Mouse (Mus musculus) forebrain, embryonic 16.5 days (tissue): ENCODE data around the gene Prkce. TPM values are rescaled to one million over a fixed set of nuclear protein-coding genes. Genes with fewer than 3 reads are reported as not detected.

ENCODE experiments used
- ATAC-seq: fragments of 200-750 bp; cut with Nextera tagmentation; 2 replicates; pipeline ENCODE4 v1.8.0; 2017; ENCODE audit warnings: mild to moderate bottlenecking, moderate library complexity
- H3K27ac ChIP-seq: fragments of 300-500 bp; sonication (generic); 2 replicates; pipeline ENCODE4 v1.5.1; 2014; ENCODE audit warnings: low read length, control low read depth
- H3K27me3 ChIP-seq: fragments of 300-500 bp; sonication (generic); replicated peaks from 2 replicates; pipeline ENCODE4 v1.6.1; 2014; ENCODE audit warnings: low read length; ENCODE audit not compliant: control insufficient read depth, insufficient read depth
- H3K36me3 ChIP-seq: fragments of 300-500 bp; sonication (generic); 2 replicates; pipeline ENCODE4 v1.6.1; 2014; ENCODE audit not compliant: control insufficient read depth, insufficient read depth
- H3K4me1 ChIP-seq: fragments of 300-500 bp; sonication (generic); replicated peaks from 2 replicates; pipeline ENCODE4 v1.6.1; 2014; ENCODE audit warnings: low read length; ENCODE audit not compliant: control insufficient read depth, insufficient read depth
- H3K4me2 ChIP-seq: fragments of 300-500 bp; sonication (generic); 2 replicates; pipeline ENCODE4 v1.6.1; 2014; ENCODE audit warnings: mild to moderate bottlenecking, low read length, control low read depth
- H3K4me3 ChIP-seq: fragments of 300-500 bp; sonication (generic); replicated peaks from 2 replicates; pipeline ENCODE4 v1.5.1; 2014; ENCODE audit warnings: mild to moderate bottlenecking, low read length, control low read depth
- H3K9ac ChIP-seq: fragments of 300-500 bp; sonication (generic); replicated peaks from 2 replicates; pipeline ENCODE4 v1.6.1; 2014; ENCODE audit warnings: low read depth, low read length, control low read depth
- H3K9me3 ChIP-seq: fragments of 300-500 bp; sonication (generic); 2 replicates; pipeline ENCODE4 v1.6.1; 2016; ENCODE audit warnings: low read length; ENCODE audit not compliant: control insufficient read depth
- WGBS: fragments of 180-500 bp; shearing (Covaris S2); extraction: QIAGEN DNeasy Blood & Tissue Kit; methylation state at CpG from one replicate; pipeline ENCODE4 v1.1.7; 2014; 5-methylcytosine and 5-hydroxymethylcytosine counted together
- polyA plus RNA-seq: library from polyadenylated mRNA; unstranded; fragments of >200 nt; fragmentation: Nextera tagmentation; extraction: Ambion mirVana; gene quantifications from 2 replicates; pipeline ENCODE4 v1.2.1, GENCODE M21; 2015

Gene Prkce
- polyA plus RNA-seq, 1 experiment from 2014 or later: 42.9 TPM

- peak overlapping the region; percentile 87 for H3K4me3 ChIP-seq
- H3K4me1 ChIP-seq: peaks cover 35% of the 10 kb centered on the region
- H3K36me3 ChIP-seq: no peaks in the 10 kb centered on the region
- no peak overlapping the region for H3K27ac ChIP-seq
- H3K4me2 ChIP-seq: peak overlapping the region; percentile 99
- peak overlapping the region; percentile 20; the same call in 1 of the 2 replicates for H3K9ac ChIP-seq
- no peaks in the 10 kb centered on the region for H3K9me3 ChIP-seq
- ATAC-seq: no peak
- no peaks in the 10 kb centered on the region for H3K27me3 ChIP-seq
- WGBS: 56% methylated on average over 9 of the region's 9 CpGs
These were observed 2.8 kb downstream of the Prkce start for GRCm38 (mm10) chr17:86170164-86170958.

- H3K9me3 ChIP-seq: no peaks in the 10 kb centered on the region
- no peak for ATAC-seq
- H3K4me3 ChIP-seq: no peak overlapping the region
- no peaks in the 10 kb centered on the region for H3K27me3 ChIP-seq
- no peak overlapping the region for H3K27ac ChIP-seq
- H3K4me2 ChIP-seq: no peak overlapping the region
- H3K9ac ChIP-seq: no peak overlapping the region
- WGBS: 57% methylated on average over 9 of the region's 9 CpGs
- peaks cover 25% of the 10 kb centered on the region for H3K4me1 ChIP-seq
- no peaks in the 10 kb centered on the region for H3K36me3 ChIP-seq
These were observed 7.9 kb downstream of the Prkce start for GRCm38 (mm10) chr17:86175516-86175915.

DNA sequence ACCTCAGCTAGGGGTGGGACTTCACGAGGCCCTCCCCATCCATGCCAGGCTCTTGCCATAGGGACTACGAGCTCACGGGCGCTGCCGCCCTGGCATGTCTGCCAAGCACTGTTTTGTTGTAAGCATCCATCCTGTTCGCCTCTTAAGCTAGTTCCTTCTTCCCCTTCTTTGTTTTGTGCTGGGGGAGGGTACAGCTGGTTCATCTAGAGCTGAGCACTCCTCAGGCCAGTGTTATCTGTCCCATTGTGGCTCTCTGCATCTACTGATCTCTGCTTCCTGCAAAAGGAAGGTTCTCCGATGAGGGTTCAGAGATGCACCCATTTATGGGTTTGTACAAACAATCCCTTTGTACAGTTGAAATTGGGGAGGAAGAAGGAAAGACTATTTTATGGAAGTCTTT is 9.1 kb downstream of the Prkce start:
- Histone ChIP-seq H3K27me3 (no peaks in the 10 kb centered on the region), H3K9ac (no peak overlapping the region), H3K27ac (no peak overlapping the region), H3K4me2 (no peak overlapping the region), H3K4me1 (peaks cover 15% of the 10 kb centered on the region; the same call in 1 of the 2 replicates), H3K36me3 (no peaks in the 10 kb centered on the region), H3K9me3 (no peaks in the 10 kb centered on the region), H3K4me3 (no peak overlapping the region)
- ATAC-seq: no peak
- WGBS: 63% methylated on average over 7 of the region's 7 CpGs

- no peak for ATAC-seq
- no peak overlapping the region for H3K4me3 ChIP-seq
These were observed 16.2 kb downstream of the Prkce start for GRCm38 (mm10) chr17:86183788-86184187.

DNA sequence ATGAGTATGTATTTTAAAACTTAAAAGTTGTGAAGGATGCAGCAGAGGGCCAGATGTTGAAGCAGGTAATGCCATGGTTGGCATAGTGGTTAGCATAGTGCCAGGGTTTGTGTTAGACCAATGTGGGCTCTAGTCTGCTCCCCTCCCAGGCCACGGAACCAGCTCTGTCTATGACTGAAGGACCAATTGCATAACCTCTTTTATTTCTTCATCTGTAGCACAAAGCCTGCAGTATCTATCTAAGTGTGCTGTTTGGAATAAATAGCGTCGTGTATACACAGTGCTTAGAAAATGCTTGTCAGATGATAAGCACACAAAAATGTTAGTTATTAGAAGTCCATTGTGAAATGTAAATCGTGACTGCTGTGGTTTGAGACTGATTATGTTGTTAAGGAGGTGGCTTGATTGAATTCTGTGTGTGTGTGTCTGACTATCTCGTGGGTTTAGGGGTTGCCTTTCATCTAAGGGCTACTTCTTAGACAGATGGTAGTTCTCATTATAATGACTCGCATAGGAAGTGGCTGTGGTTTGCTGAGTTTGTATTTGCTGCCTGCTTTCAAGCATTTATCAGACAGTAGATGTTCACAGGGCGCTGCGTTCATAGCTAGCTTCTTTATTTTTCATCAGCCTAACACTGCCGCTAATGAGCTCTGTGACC is 17.1 kb downstream of the Prkce start:
- Histone ChIP-seq H3K27me3 (no peaks in the 10 kb centered on the region), H3K27ac (no peak overlapping the region), H3K4me1 (peaks cover 9% of the 10 kb centered on the region; the same call in 1 of the 2 replicates), H3K4me3 (no peak overlapping the region), H3K9ac (no peak overlapping the region), H3K36me3 (no peaks in the 10 kb centered on the region), H3K4me2 (no peak overlapping the region), H3K9me3 (no peaks in the 10 kb centered on the region)
- 54% methylated on average over 9 of the region's 9 CpGs for WGBS
- ATAC-seq: peak; percentile 49; the same call in 1 of the 2 replicates

More at GRCm38 (mm10) chr17:86183788-86184187, 16.2 kb downstream of the Prkce start:
- H3K36me3 ChIP-seq: no peaks in the 10 kb centered on the region
- H3K4me1 ChIP-seq: peaks cover 9% of the 10 kb centered on the region; the same call in 1 of the 2 replicates
- H3K27ac ChIP-seq: no peak overlapping the region
- no peak overlapping the region for H3K9ac ChIP-seq
- H3K4me2 ChIP-seq: no peak overlapping the region
- no peaks in the 10 kb centered on the region for H3K9me3 ChIP-seq
- H3K27me3 ChIP-seq: no peaks in the 10 kb centered on the region
- 19% methylated on average over 2 of the region's 2 CpGs for WGBS

DNA sequence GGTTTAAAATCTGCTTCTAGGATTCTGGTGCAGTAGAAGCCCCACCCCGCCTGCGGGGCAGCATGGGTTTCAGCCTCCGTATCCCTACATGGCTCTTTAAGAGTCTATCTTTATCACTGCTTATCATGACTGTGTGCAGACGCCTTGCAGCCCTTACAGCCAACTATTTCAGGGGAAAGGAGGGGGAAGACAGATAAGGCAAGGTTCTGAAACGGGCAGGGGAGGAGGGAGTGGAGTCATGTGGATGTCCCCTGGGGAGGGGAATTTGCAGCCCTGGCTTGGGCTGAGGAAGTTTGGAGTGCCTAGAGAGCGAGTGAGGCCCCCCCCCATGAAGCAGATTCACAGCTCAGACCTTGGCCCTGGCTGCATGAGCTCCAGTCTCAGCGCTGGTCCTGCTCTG is 18.0 kb downstream of the Prkce start:
- Histone ChIP-seq H3K4me3 (no peak overlapping the region), H3K9ac (no peak overlapping the region), H3K4me2 (no peak overlapping the region), H3K27me3 (no peaks in the 10 kb centered on the region), H3K9me3 (no peaks in the 10 kb centered on the region), H3K4me1 (peaks cover 9% of the 10 kb centered on the region; the same call in 1 of the 2 replicates), H3K27ac (no peak overlapping the region), H3K36me3 (no peaks in the 10 kb centered on the region)
- ATAC-seq: no peak
- 51% methylated on average over 7 of the region's 7 CpGs for WGBS

DNA sequence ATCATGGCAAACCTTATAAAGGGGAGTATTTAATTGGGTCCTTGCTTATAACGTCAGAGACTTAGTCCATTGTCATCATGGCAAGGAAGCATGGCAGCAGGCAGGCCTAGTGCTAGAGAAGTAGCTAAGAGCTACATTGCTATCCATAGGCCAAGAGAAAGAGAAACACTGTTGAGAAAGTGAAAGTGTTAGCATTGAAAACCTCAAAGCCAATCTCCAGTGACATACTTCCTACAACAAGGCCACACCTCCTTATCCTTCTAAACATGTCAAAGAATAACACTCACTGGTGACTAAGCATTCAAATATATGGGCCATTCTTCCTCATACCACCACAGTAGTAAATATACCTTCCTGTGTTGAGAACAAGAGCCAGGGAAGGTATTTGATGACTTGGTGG is 20.2 kb downstream of the Prkce start:
- WGBS: 82% methylated on average over 1 of the region's 1 CpGs
- peaks cover 9% of the 10 kb centered on the region; the same call in 1 of the 2 replicates for H3K4me1 ChIP-seq
- H3K9ac ChIP-seq: no peak overlapping the region
- no peaks in the 10 kb centered on the region for H3K36me3 ChIP-seq
- no peak for ATAC-seq
- H3K27me3 ChIP-seq: no peaks in the 10 kb centered on the region
- H3K4me3 ChIP-seq: no peak overlapping the region
- H3K9me3 ChIP-seq: no peaks in the 10 kb centered on the region
- H3K27ac ChIP-seq: no peak overlapping the region
- no peak overlapping the region for H3K4me2 ChIP-seq

DNA sequence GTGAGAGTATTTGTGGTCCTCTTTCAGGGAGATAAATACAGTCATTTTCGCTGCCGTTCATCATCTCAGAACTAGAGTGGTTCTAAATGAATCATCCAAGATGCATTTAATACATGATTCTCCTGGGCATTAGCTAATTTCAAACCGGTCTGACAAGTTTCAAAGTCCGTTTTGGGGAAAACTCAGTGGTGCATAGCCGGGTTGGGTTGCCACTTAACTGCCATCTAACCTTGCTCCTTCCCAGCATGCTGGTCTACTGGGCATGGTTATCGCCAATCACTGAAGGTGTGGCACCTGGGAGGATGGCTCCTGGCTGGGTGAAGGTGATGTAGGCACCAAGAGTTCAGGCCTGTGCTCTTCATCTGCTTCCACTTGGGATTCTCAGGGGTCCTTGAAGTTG is 26.4 kb downstream of the Prkce start:
- Histone ChIP-seq H3K4me1 (no peaks in the 10 kb centered on the region), H3K36me3 (no peaks in the 10 kb centered on the region), H3K27me3 (no peaks in the 10 kb centered on the region), H3K9ac (no peak overlapping the region), H3K4me3 (no peak overlapping the region), H3K9me3 (no peaks in the 10 kb centered on the region), H3K27ac (no peak overlapping the region), H3K4me2 (no peak overlapping the region)
- 95% methylated on average over 6 of the region's 6 CpGs for WGBS
- no peak for ATAC-seq

DNA sequence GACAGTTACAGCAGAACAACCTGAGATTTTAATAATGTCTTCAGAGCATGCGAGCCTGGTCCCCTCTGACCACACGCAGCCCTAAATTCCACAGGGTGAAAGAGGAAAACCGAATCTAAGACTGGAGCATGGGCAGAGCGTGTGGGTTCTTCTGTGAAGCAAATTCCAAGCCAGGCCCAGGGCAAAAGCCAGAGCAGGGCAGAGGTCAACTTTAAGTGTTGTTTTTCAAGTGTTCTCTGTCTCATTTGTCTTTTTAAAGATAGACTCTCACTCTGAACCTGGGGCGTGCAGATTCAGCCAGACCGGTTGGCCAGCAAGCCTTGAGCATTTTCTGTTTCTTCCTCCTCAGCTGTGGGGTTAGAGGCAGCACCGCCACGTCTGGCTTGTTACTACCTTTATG is 27.3 kb downstream of the Prkce start:
- Histone ChIP-seq H3K27me3 (no peaks in the 10 kb centered on the region), H3K27ac (no peak overlapping the region), H3K4me2 (no peak overlapping the region), H3K4me3 (no peak overlapping the region), H3K4me1 (no peaks in the 10 kb centered on the region), H3K36me3 (no peaks in the 10 kb centered on the region), H3K9me3 (no peaks in the 10 kb centered on the region), H3K9ac (no peak overlapping the region)
- WGBS: 91% methylated on average over 8 of the region's 8 CpGs
- no peak for ATAC-seq
